Mouse (Mus musculus): ENCODE results near the gene Gca. TPM values are rescaled to one million over a fixed set of nuclear protein-coding genes. Genes with fewer than 3 reads are reported as not detected.

The Gca gene
- polyA plus RNA-seq, 1 experiment from 2014 or later, result 5.1 TPM

GRCm38 (mm10) chr2:62630446-62630845, 33.6 kb upstream of the Gca start:
- no peak overlapping the region for H3K27ac ChIP-seq (replicated peaks)
- no peak overlapping the region for H3K4me3 ChIP-seq (ENCODE audit: low read depth, low read length)
- no peak for DNase-seq (ENCODE audit: low spot score)
- no peak for ATAC-seq (ENCODE audit: low FRiP score, low TSS enrichment)
- H3K27me3 ChIP-seq (ENCODE audit: control insufficient read depth, insufficient read depth, low read length), result no peaks in the 10 kb centered on the region
- no peaks in the 10 kb centered on the region for H3K9me3 ChIP-seq (ENCODE audit: control insufficient read depth, low read length)
- WGBS, result 19% methylated on average over 6 of the region's 6 CpGs
- H3K4me1 ChIP-seq (replicated peaks; ENCODE audit: control insufficient read depth, insufficient read depth), result no peaks in the 10 kb centered on the region
- no peak overlapping the region for H3K4me2 ChIP-seq (replicated peaks; ENCODE audit: low read depth)
- H3K36me3 ChIP-seq (ENCODE audit: control insufficient read depth, insufficient read depth, low read length), result no peaks in the 10 kb centered on the region
- H3K9ac ChIP-seq (ENCODE audit: low read length), result no peak overlapping the region
- TF ChIP-seq EP300 (optimal IDR thresholded peaks at IDR 0.05) (no peak), CTCF (IDR thresholded peaks at IDR 0.05; ENCODE audit: low read depth) (peak; percentile 78)

DNA sequence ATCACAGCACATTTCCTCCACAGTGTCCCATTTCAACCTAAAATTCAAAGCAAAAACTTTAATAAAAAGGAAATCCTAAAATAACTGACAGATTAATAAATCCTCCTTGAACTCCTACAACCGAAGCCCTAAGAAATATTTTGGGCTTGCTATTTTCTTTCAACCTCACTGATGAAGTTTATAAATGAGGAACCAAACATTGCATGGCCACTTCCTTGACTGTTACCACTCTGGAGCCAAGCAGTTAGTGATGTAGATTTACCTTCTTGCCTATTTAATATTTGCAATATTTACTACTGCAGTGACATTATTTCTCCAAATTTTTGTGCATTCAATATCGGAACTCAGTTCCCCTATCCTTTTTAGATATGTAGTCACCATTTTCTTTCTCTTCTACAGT, 24.2 kb upstream of the Gca start:
- Histone ChIP-seq H3K4me1 (replicated peaks; ENCODE audit: control insufficient read depth, insufficient read depth) (no peaks in the 10 kb centered on the region), H3K27ac (replicated peaks) (no peak overlapping the region), H3K36me3 (ENCODE audit: control insufficient read depth, insufficient read depth, low read length) (no peaks in the 10 kb centered on the region; the same call in 1 of the 2 replicates), H3K9me3 (ENCODE audit: control insufficient read depth, low read length) (no peaks in the 10 kb centered on the region), H3K4me3 (ENCODE audit: low read depth, low read length) (no peak overlapping the region), H3K27me3 (ENCODE audit: control insufficient read depth, insufficient read depth, low read length) (no peaks in the 10 kb centered on the region), H3K4me2 (replicated peaks; ENCODE audit: low read depth) (no peak overlapping the region), H3K9ac (ENCODE audit: low read length) (no peak overlapping the region)
- DNase-seq (ENCODE audit: low spot score) (no peak), ATAC-seq (ENCODE audit: low FRiP score, low TSS enrichment) (no peak)
- TF ChIP-seq CTCF (IDR thresholded peaks at IDR 0.05; ENCODE audit: low read depth) (no peak), EP300 (optimal IDR thresholded peaks at IDR 0.05) (no peak)
- 75% methylated on average over 2 of the region's 2 CpGs for WGBS

- Histone ChIP-seq H3K4me3 (ENCODE audit: low read depth, low read length) (peak overlapping the region; percentile 25), H3K9ac (ENCODE audit: low read length) (peak overlapping the region; percentile 18; the same call in 1 of the 2 replicates), H3K4me2 (replicated peaks; ENCODE audit: low read depth) (peak overlapping the region; percentile 46), H3K9me3 (ENCODE audit: control insufficient read depth, low read length) (no peaks in the 10 kb centered on the region), H3K36me3 (ENCODE audit: control insufficient read depth, insufficient read depth, low read length) (no peaks in the 10 kb centered on the region), H3K4me1 (replicated peaks; ENCODE audit: control insufficient read depth, insufficient read depth) (no peaks in the 10 kb centered on the region), H3K27ac (replicated peaks) (no peak overlapping the region), H3K27me3 (ENCODE audit: control insufficient read depth, insufficient read depth, low read length) (no peaks in the 10 kb centered on the region)
- 22% methylated on average over 21 of the region's 21 CpGs for WGBS
- DNase-seq (ENCODE audit: low spot score) (peak; percentile 63), ATAC-seq (ENCODE audit: low FRiP score, low TSS enrichment) (peak; percentile 59; the same call in 1 of the 2 replicates)
- no peak for TF ChIP-seq EP300 (optimal IDR thresholded peaks at IDR 0.05)
- peak; percentile 93 for TF ChIP-seq CTCF (IDR thresholded peaks at IDR 0.05; ENCODE audit: low read depth)
Observed at GRCm38 (mm10) chr2:62643405-62644305, 20.4 kb upstream of the Gca start.

DNA sequence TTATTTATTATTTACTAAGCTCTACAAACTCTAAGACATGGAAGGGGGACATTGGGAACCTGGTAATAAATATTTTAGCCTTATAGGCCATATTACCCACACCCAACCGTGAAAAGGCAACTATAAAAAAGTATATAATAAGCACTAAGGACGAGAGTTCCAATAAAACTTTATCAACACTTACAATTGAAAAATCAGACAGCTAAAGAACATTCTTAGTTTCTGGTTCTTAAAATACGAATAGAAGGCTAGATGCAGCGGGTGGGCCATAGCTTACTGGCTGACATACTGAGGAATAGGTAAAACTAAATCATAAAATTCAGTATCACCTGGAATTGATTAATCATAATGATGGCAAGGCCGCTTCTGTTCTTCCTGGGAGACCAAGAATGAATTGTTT, 19.2 kb upstream of the Gca start:
- no peaks in the 10 kb centered on the region for H3K36me3 ChIP-seq (ENCODE audit: control insufficient read depth, insufficient read depth, low read length)
- no peak overlapping the region for H3K27ac ChIP-seq (replicated peaks)
- H3K27me3 ChIP-seq (ENCODE audit: control insufficient read depth, insufficient read depth, low read length), result no peaks in the 10 kb centered on the region
- no peak for TF ChIP-seq EP300 (optimal IDR thresholded peaks at IDR 0.05)
- TF ChIP-seq CTCF (IDR thresholded peaks at IDR 0.05; ENCODE audit: low read depth), result no peak
- peak overlapping the region; percentile 68; the same call in 1 of the 2 replicates for H3K4me2 ChIP-seq (replicated peaks; ENCODE audit: low read depth)
- peak overlapping the region; percentile 72 for H3K4me3 ChIP-seq (ENCODE audit: low read depth, low read length)
- H3K4me1 ChIP-seq (replicated peaks; ENCODE audit: control insufficient read depth, insufficient read depth), result no peaks in the 10 kb centered on the region
- no peak overlapping the region for H3K9ac ChIP-seq (ENCODE audit: low read length)
- H3K9me3 ChIP-seq (ENCODE audit: control insufficient read depth, low read length), result no peaks in the 10 kb centered on the region
- DNase-seq (ENCODE audit: low spot score) (no peak), ATAC-seq (ENCODE audit: low FRiP score, low TSS enrichment) (no peak)
- 95% methylated on average over 5 of the region's 5 CpGs for WGBS

DNA sequence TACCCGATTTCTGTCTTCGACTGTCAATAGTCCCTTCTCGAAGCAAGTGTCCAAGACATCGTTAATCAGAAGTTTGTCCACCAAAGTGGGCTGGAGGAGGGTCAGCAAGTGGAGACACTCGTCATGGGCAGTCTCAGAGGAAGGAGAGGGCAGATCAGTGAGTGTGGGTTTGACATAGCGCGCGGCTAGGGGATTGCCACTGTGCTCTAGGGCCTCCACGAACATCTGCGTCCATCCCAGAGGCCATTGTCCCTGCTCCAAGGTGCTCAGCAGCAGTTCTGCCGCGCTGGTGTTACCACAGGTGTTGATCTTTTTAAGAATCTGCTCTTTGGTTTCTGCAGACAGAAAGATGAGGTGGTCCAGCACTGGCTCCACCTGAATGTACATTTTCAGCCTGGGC, 18.6 kb upstream of the Gca start:
- no peaks in the 10 kb centered on the region for H3K4me1 ChIP-seq (replicated peaks; ENCODE audit: control insufficient read depth, insufficient read depth)
- peak; percentile 28; the same call in 1 of the 2 replicates for ATAC-seq (ENCODE audit: low FRiP score, low TSS enrichment)
- H3K36me3 ChIP-seq (ENCODE audit: control insufficient read depth, insufficient read depth, low read length), result no peaks in the 10 kb centered on the region
- WGBS, result 44% methylated on average over 12 of the region's 12 CpGs
- H3K4me2 ChIP-seq (replicated peaks; ENCODE audit: low read depth), result peak overlapping the region; percentile 68
- peak overlapping the region; percentile 76 for H3K9ac ChIP-seq (ENCODE audit: low read length)
- no peaks in the 10 kb centered on the region for H3K9me3 ChIP-seq (ENCODE audit: control insufficient read depth, low read length)
- H3K27me3 ChIP-seq (ENCODE audit: control insufficient read depth, insufficient read depth, low read length), result no peaks in the 10 kb centered on the region
- TF ChIP-seq EP300 (optimal IDR thresholded peaks at IDR 0.05) (no peak), CTCF (IDR thresholded peaks at IDR 0.05; ENCODE audit: low read depth) (no peak)
- H3K4me3 ChIP-seq (ENCODE audit: low read depth, low read length), result peak overlapping the region; percentile 72
- no peak for DNase-seq (ENCODE audit: low spot score)
- peak overlapping the region; percentile 73 for H3K27ac ChIP-seq (replicated peaks)

All from stomach, postnatal 0 days (tissue).